ENCODE assay signal across 8 mouse cellular contexts in genomic region chr2:109904171-109904821, GRCm38 (mm10). TPM values are rescaled to one million over a fixed set of nuclear protein-coding genes. Genes with fewer than 3 reads are reported as not detected.
DNase-seq lines count a peak whose midpoint lies in the region; ATAC-seq and TF ChIP-seq lines count a peak whose summit lies in the region.

No protein-coding gene starts in this region.

- TF ChIP-seq CTCF in spleen, adult 2 months (IDR thresholded peaks at IDR 0.05; ENCODE audit: extremely low read depth, insufficient read depth, insufficient read length, insufficient replicate concordance) = peak; percentile 84; the same call in 1 of the 2 replicates

- H3K9me3 ChIP-seq in heart, embryonic 11.5 days (replicated peaks; ENCODE audit: control insufficient read depth, low read length) = no peaks in the 10 kb centered on the region
- H3K9me3 ChIP-seq in limb, embryonic 11.5 days (ENCODE audit: control insufficient read depth, low read length) = no peaks in the 10 kb centered on the region
- H3K9me3 ChIP-seq in midbrain, embryonic 16.5 days (replicated peaks; ENCODE audit: control insufficient read depth, low read length, poor library complexity, severe bottlenecking) = no peaks in the 10 kb centered on the region

- WGBS in heart, embryonic 11.5 days (ENCODE audit: insufficient replicate concordance) = 1% methylated on average over 7 of the region's 7 CpGs
- WGBS in limb, embryonic 11.5 days = under 1% methylated on average over 7 of the region's 7 CpGs
- WGBS in midbrain, embryonic 16.5 days = 0% methylated on average over 7 of the region's 7 CpGs
- WGBS in spleen, adult 2 months = 1% methylated on average over 7 of the region's 7 CpGs

- H3K27ac ChIP-seq in heart, embryonic 11.5 days (ENCODE audit: low read depth, low read length) = no peak overlapping the region
- no peak overlapping the region for H3K27ac ChIP-seq in limb, embryonic 11.5 days (replicated peaks; ENCODE audit: low read depth, low read length)
- no peak overlapping the region for H3K27ac ChIP-seq in midbrain, embryonic 16.5 days (ENCODE audit: low read length)
- H3K27ac ChIP-seq in spleen, adult 2 months (ENCODE audit: insufficient read depth, low read length) = no peak overlapping the region

- H3K4me2 ChIP-seq in heart, embryonic 11.5 days = no peak overlapping the region
- no peak overlapping the region for H3K4me2 ChIP-seq in limb, embryonic 11.5 days (ENCODE audit: low read depth, severe bottlenecking)
- no peak overlapping the region for H3K4me2 ChIP-seq in midbrain, embryonic 16.5 days (ENCODE audit: low read length)

- no peak for TF ChIP-seq POLR2A in spleen, adult 2 months (IDR thresholded peaks at IDR 0.05; ENCODE audit: low read depth, low read length)

- DNase-seq in heart, adult 11 months = peak; percentile 95
- DNase-seq in embryo, embryonic 11 days = peak; percentile 90
- peak; percentile 87 to 92 for DNase-seq in kidney, adult 8-10 months
- DNase-seq in limb, embryonic 11.5 days (ENCODE audit: low spot score) = peak; percentile 92
- peak; percentile 75 to 78 for DNase-seq in spleen, adult 2 months (ENCODE audit: low read depth in 1 of 2, low spot score in 2 of 2)

- H3K27me3 ChIP-seq in heart, embryonic 11.5 days (ENCODE audit: control insufficient read depth, insufficient read depth, low read length) = no peaks in the 10 kb centered on the region
- no peaks in the 10 kb centered on the region for H3K27me3 ChIP-seq in limb, embryonic 11.5 days (ENCODE audit: control insufficient read depth, insufficient read depth, low read length)
- H3K27me3 ChIP-seq in midbrain, embryonic 16.5 days (ENCODE audit: control insufficient read depth, insufficient read depth, low read depth, low read length) = no peaks in the 10 kb centered on the region
- no peaks in the 10 kb centered on the region for H3K27me3 ChIP-seq in spleen, adult 2 months (ENCODE audit: control insufficient read depth, insufficient read depth, low read length)

- H3K9ac ChIP-seq in heart, embryonic 11.5 days (ENCODE audit: low read depth, low read length) = no peak overlapping the region
- no peak overlapping the region for H3K9ac ChIP-seq in limb, embryonic 11.5 days (ENCODE audit: low read length)
- no peak overlapping the region for H3K9ac ChIP-seq in midbrain, embryonic 16.5 days (ENCODE audit: low read depth, low read length)

- ATAC-seq in heart, embryonic 11.5 days (replicated peaks; ENCODE audit: insufficient number of reproducible peaks, low FRiP score, low TSS enrichment) = no peak; the same call in 1 of the 2 replicates
- ATAC-seq in granulocyte monocyte progenitor cell, adult 5-6 weeks (replicated peaks; ENCODE audit: poor library complexity, severe bottlenecking) = peak; percentile 100
- ATAC-seq in limb, embryonic 11.5 days (ENCODE audit: insufficient number of reproducible peaks, low FRiP score, low TSS enrichment, low read depth) = peak; percentile 55; the same call in 1 of the 2 replicates
- ATAC-seq in midbrain, embryonic 16.5 days = peak; percentile 81

- H3K36me3 ChIP-seq in heart, embryonic 11.5 days (ENCODE audit: control insufficient read depth, insufficient read depth, low read length) = peaks cover 3% of the 10 kb centered on the region
- H3K36me3 ChIP-seq in limb, embryonic 11.5 days (ENCODE audit: control insufficient read depth, insufficient read depth, low read length) = peaks cover 2% of the 10 kb centered on the region; the same call in 1 of the 2 replicates
- peaks cover 9% of the 10 kb centered on the region; the same call in 1 of the 2 replicates for H3K36me3 ChIP-seq in midbrain, embryonic 16.5 days (ENCODE audit: control insufficient read depth, insufficient read depth, low read length)
- H3K36me3 ChIP-seq in spleen, adult 2 months (ENCODE audit: control insufficient read depth, insufficient read depth, low read length) = peaks cover 7% of the 10 kb centered on the region

- H3K4me1 ChIP-seq in heart, embryonic 11.5 days (ENCODE audit: control insufficient read depth, insufficient read depth, low read length) = peaks cover 3% of the 10 kb centered on the region; the same call in 1 of the 2 replicates
- H3K4me1 ChIP-seq in limb, embryonic 11.5 days (ENCODE audit: control insufficient read depth, insufficient read depth, low read length) = no peaks in the 10 kb centered on the region
- no peaks in the 10 kb centered on the region for H3K4me1 ChIP-seq in midbrain, embryonic 16.5 days (ENCODE audit: control insufficient read depth, insufficient read depth, low read length)
- H3K4me1 ChIP-seq in spleen, adult 2 months (ENCODE audit: control insufficient read depth, insufficient read depth, insufficient read length) = no peaks in the 10 kb centered on the region

- H3K4me3 ChIP-seq in heart, embryonic 11.5 days (ENCODE audit: low read depth, low read length) = no peak overlapping the region
- H3K4me3 ChIP-seq in limb, embryonic 11.5 days (ENCODE audit: low read depth, low read length) = no peak overlapping the region
- no peak overlapping the region for H3K4me3 ChIP-seq in midbrain, embryonic 16.5 days (ENCODE audit: low read depth, low read length)
- H3K4me3 ChIP-seq in spleen, adult 2 months (ENCODE audit: extremely low read depth, insufficient read depth, insufficient read length) = no peak overlapping the region

RNA-seq across cellular contexts. Expression of gene Lgr4, which starts 13.2 kb away (rescaled TPM):
- 12.9 and 14.0 TPM in 2 replicates for polyA plus RNA-seq in heart, embryonic 11.5 days (2014; fragmentation: Nextera tagmentation; extraction: Ambion mirVana)
- 0.80 and 2.5 TPM in 2 replicates for total RNA-seq in granulocyte monocyte progenitor cell, adult 5-6 weeks (2014; fragmentation: Nextera tagmentation)
- total RNA-seq in granulocyte monocyte progenitor cell, adult 5-6 weeks (2017) = 0.72 and 1.9 TPM in 2 replicates
- 14.8 and 15.1 TPM in 2 replicates for polyA plus RNA-seq in limb, embryonic 11.5 days (2014; fragmentation: Nextera tagmentation; extraction: Ambion mirVana)
- 6.8 and 7.1 TPM in 2 replicates for polyA plus RNA-seq in midbrain, embryonic 16.5 days (2015; fragmentation: Nextera tagmentation; extraction: Ambion mirVana)
- 0.65 and 3.0 TPM in 2 replicates for polyA plus RNA-seq in spleen, adult 2 months (2012; rRNA removed)

RNA-seq across cellular contexts. Expression of gene Lin7c, which starts 13.6 kb away (rescaled TPM):
- 40.7 and 54.2 TPM in 2 replicates for polyA plus RNA-seq in heart, embryonic 11.5 days (2014; fragmentation: Nextera tagmentation; extraction: Ambion mirVana)
- 42.1 and 50.6 TPM in 2 replicates for total RNA-seq in granulocyte monocyte progenitor cell, adult 5-6 weeks (2014; fragmentation: Nextera tagmentation)
- total RNA-seq in granulocyte monocyte progenitor cell, adult 5-6 weeks (2017) = 85.5 and 114 TPM in 2 replicates
- polyA plus RNA-seq in limb, embryonic 11.5 days (2014; fragmentation: Nextera tagmentation; extraction: Ambion mirVana) = 64.3 and 69.2 TPM in 2 replicates
- 256 and 261 TPM in 2 replicates for polyA plus RNA-seq in midbrain, embryonic 16.5 days (2015; fragmentation: Nextera tagmentation; extraction: Ambion mirVana)
- 2.9 and 3.3 TPM in 2 replicates for polyA plus RNA-seq in spleen, adult 2 months (2012; rRNA removed)
